Mouse (Mus musculus) layer of hippocampus, adult 9-10 months (tissue): ENCODE data around the gene Hist1h2ap.
"Not testable (repeated sequence)": the region's sequence is repeated elsewhere in the genome, so short reads cannot be mapped to it uniquely, and the experiment has no call there.

Experiments
- DNase-seq: peaks from one replicate; pipeline ENCODE4 v3.0.0; 2022; ENCODE audit warnings: low spot score

The Hist1h2ap gene

DNA sequence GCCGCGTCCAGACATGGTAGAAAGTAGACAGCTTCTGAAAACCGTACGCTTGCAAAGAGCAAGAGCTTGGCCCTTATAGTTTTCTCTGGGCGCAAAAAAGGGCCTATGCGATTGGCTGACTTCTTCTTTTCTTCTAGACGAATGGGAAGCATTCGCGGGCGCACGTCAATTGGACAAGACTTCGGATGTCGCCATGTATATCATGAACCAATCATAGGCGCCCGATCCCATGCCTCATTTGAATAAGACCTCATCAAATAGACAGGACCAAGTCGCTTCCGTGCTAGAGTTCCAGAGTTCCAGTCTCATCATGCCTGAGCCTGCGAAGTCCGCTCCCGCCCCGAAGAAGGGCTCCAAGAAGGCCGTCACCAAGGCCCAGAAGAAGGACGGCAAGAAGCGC is at the start of gene Hist1h2ap, which contains the start of gene Hist1h2br:
Gene Hist1h2ap (minus strand): TSS at position 47 of the 400 bp plus-strand sequence.
Gene Hist1h2br (plus strand): TSS at position 283 of the 400 bp plus-strand sequence.
- DNase-seq: not testable (repeated sequence)

DNA sequence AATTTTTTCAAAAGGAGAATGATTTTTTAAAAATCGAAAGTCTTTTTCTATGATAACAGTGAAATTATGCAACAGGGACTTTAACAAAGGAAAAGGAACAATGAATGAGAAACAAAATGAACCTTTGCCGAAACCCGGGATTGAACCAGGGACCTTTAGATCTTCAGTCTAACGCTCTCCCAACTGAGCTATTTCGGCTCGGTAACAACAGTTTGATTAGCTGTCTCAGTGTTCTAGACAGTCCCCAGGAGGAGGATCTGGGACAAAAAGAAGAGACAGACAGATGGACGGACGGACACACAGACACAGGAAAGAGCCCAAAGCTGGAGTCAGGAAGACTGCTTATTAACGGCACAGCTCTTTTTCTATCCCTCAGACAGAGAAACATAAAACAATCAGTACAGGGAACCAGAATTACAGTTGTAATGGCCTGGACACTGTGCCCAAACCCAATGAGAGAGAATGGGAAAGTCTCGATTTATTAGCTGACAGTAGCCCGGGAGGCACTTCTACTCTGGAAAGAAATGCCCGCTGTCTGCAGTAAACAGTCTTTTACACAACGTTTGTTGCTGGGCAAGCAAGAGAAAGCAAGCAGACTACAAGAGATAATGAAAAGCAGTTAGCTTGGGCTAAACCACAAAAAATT is 49.6 kb upstream of the Hist1h2ap start:
- peak; percentile 52 for DNase-seq

DNA sequence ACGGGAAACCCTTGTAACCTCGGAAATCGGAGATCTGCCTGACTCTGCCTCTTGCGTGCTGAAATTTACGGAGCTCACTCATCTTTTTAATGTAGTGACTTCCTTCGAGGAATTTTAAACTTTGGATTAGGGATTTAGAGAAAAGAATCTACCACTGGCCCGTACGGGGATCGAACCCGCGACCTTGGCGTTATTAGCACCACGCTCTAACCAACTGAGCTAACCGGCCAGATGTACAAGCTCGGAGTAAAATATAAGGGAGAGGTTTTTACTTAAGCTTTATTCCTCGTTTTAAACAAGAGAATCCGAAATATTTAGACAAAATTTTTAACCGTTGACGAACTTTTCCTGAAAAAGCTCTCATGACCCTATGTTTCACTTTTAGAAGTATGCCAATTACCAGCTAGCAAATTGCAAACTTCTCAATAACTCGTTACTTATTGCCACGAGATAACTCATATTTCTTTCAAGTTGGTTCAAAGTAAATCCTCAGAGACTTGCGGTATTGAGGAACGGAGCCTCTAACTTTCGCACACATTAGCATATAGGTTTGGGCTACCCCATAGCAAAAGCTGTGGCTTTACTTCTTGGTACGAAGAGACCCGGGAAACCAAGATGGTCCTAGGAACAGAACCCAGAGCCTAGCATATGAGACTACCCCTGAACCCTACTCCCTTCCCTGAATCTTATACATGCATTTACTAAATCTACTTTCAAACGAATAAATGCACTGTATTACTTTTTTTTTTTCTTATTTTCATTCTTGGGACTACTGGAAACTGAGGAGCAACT is 48.8 kb upstream of the Hist1h2ap start:
- DNase-seq: peak; percentile 11

DNA sequence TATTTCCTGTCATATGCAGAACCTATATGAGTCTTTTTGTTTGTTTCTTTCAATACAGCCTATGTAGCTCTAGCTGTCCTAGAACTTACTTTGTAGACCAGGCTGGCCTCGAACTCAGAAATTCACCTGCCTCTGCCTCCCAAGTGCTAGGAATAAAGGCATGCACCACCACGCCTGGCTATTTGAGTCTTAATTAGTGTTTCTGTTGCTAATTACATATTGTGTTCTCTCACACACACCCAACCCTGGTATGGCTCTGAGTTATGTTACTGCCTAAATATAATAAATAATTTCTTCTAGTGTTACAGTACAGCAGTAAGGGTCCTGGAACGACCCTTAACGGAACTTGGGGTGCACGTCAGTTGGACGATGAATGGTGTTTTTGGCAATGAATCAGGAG is 47.4 kb upstream of the Hist1h2ap start:
- DNase-seq: no peak

DNA sequence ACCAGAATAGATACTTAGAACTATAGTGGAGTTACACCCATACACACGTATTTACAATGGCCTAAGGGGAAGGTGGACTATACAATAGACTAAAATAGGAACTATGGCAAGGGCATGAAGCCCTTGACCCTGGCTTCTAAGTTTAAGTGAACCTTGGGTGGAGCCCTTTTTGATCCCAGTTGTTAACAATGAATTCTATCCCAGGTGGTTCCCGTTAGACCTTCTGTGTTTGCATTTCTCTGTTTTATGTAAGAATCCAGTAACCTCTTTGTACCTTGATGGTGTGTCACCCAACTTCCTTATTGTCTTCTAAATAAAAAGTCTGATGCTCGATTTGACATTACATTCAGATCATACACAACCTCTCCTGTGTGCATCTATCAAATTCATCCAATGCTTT is 32.2 kb upstream of the Hist1h2ap start:
- not testable (repeated sequence) for DNase-seq

DNA sequence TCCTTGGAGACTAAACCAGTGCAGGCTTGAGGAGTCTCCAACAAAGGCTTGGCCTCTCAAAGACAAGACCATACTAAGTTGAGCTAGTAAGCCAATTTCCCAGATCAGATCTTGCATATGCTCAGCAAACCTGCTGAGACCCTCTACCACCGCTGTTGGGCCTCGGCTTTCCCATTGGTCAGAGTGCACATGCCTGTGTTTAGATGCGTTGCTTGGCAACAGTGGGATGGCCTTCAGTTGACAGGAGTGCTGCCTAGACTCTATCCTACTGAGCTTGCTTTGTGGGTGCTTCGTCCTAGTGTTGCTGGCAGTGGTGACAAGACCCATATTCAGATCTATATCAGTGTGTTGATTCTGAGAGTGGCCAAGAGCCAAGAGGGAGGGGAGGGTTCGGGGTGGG is 28.3 kb upstream of the Hist1h2ap start:
- DNase-seq: no peak

DNA sequence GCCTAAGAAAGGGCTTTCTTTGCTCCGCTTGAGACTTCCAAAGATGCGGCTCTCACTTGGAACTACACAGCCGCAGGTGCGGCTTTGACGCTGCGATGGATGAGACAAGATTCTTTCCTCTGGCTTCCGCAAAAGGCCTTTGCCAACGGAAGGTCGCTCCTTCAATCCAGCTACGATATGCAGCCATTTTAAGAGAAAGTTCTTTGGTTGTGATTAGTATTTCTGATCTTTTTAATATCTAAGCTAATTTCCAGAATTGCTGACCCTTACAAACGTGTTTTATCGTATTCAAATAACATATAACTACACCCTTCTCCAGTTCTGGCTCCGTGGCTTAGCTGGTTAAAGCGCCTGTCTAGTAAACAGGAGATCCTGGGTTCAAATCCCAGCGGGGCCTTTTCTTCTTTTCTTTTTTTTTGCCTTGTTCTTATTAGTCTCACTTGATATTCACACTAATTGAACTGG is 22.4 kb upstream of the Hist1h2ap start:
- DNase-seq: peak; percentile 72

DNA sequence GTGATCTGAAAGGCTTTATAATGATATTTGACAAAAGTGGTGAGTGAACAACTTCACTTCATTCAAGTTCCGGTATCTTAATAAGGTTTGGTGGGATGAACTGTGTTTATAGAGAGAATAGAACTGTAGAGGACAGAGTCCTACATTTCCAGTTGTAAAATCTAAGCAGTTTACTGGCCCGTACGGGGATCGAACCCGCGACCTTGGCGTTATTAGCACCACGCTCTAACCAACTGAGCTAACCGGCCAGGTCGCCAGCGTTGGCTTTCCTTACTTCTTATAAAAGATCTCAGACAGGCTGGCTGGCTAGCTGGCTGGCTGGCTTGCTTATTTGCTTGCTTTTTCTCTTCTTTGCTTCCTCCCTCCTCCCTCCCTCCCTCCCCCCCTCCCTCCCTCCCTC is 21.8 kb upstream of the Hist1h2ap start:
- peak; percentile 71 for DNase-seq

DNA sequence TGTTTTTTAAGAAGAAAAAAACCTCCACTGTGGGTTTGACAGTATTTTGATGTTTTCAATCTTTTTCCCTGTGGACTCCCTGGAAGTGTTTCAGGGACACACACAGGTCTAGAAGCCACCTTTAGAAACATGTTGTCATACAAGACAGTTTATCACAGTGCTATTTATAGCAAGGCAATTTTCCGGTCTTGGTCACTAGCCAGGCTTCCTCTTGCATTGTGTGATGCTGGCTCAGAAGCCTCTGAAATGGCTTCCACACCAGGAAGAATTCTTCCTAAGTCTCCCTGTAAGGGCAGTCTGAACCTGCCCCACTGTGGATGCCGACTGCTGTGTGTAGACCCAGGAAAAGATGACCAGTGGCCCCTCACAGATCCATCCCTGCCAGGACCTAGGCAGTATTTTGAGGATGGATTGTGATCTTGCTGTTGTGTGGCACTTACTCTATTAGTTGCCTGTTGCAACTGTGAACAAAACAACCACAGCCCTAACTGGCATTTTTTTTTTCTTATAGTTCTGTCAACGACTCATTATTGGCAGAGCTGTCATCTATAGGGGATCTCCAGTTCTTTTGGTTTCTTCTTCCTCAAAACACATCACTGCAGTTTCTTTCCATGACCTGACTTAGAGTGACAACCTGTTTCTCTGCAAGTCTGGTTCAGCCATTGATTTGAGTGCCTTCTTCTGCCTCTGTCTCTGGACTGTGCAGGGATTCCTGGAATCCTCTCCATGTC is 19.1 kb upstream of the Hist1h2ap start:
- no peak for DNase-seq

DNA sequence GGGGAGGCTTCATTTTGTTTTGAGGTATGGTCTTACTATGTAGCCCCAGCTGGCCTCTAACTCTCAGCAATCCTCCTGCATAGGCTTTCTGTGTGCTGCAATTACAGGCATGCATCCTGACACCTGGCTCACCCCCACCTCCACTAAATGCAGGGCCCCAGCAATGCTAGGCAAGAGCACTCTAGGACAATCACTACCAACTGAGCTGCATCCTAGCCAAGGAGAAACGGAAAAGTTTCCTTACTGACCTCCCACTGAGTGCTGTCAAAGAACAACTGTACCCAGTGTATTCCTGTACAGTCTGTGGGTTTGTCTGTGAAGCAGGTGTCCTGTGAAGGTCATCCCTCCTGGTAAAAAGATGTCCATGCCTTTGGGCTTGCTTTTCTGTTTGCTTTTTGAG is 17.4 kb upstream of the Hist1h2ap start:
- not testable (repeated sequence) for DNase-seq

DNA sequence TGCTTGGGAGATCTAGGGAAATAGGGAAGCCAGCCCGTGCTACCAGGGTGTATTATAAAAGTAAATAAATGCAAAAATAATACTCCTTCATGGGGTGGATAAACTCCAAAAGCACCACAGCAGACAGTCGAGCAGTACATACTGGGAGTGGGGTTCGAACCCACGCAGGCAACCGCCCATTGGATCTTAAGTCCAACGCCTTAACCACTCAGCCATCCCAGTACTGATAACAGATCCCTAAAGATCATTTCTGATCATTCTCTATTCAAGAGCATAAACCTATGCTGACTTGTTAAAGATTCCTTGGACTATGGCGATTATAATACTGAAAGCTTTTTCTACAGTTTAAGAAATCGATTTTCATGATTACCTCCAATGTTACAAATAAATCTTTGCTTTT is 14.6 kb upstream of the Hist1h2ap start:
- DNase-seq: no peak

DNA sequence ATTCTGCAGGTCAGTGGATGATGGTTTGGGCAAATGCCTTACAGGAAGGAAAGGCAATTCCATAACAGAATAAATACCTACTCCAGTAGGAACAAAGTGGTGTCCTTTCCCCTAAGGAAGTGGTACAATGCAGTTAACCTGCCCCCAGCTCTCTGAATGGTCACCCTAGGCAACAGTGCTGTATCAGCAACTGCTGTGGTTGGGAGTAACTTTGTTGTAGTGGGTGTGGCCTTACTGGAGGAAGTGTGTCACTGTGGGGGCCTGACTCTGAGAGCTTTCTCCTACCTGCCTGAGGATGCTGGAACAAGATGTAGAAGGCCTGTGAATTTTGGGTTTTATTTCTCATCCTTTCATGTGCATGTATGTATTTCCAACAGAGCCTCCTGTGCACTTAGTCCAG is 13.0 kb upstream of the Hist1h2ap start:
- not testable (repeated sequence) for DNase-seq

DNA sequence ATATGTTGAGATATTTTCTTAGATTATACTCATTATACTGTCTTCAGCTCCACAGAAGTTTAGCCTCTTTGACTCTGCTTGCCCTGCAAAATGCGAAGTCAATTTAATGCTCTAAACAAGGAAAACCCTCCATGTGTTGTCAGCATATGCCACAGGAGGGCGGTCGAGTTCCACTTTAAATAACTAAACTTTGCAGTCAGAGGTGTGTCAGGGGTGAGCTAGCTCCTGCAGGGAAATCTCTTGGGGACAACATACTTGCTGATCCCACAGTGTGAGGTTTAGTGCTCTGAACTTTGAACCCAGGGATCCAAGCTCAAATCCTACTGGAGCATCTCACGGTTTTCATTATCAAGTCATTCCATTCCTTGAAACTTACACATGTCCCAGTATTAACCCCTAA is 7.2 kb upstream of the Hist1h2ap start:
- DNase-seq: not testable (repeated sequence)

DNA sequence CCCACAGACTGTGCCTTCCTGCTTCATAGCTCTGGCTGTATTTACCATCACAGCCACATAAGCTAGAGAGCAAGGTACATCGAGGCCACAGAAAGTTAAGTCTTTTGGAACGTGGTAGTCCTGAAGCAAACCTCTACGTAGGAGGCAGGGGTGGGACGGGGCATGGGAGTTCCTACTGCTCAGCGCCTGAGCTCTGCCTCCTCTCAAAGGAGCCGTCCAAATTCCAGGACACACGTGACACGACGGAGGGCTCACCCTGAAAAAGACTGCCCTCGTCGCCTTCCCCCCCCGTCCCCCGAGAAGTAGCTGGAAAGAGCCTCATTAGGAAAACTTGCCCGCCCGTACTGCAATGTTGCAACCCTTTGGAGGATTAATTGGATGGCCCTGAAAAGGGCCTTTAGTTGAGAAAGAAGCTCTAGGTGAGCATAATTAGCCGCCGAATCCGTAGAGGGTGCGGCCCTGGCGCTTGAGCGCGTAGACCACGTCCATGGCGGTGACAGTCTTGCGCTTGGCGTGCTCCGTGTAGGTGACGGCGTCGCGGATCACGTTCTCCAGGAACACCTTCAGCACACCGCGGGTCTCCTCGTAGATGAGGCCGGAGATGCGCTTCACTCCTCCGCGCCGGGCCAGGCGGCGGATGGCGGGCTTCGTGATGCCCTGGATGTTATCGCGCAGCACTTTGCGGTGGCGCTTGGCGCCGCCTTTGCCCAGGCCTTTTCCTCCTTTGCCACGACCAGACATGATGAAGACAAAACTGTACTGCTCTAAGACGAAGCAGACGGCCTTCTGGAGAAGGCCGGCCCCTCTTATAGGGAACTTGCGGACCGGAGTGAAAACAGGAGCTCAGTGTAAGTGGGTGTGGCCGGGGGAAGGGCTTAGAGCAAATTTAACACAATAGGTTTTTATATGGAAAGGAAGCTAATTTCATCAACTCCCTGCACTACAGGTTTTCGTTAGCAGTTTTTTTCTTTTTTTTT is 1.6 kb downstream of the Hist1h2ap start, which contains the start of gene Hist1h4n:
Gene Hist1h4n (minus strand): TSS at position 779 of the 977 bp plus-strand sequence.
- DNase-seq: not testable (repeated sequence)

DNA sequence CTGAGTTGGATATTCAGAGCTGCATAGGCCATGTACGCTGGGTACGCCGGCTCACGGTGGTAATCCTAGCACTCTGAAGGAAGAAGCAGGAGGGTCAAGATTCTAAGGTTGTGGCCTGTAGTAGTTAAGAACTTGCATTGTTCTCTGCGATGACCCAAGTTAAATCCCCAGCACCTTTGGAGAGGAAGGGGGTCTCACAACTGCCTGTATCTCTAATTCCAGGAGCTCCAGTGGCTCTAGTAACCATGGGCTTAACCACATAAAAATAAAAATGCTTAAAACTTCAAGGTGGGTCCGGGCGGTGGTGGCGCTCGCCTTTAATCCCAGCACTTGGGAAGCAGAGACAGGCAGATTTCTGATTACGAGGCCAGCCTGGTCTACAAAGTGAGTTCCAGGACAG is 3.0 kb downstream of the Hist1h2ap start:
- DNase-seq: no peak

DNA sequence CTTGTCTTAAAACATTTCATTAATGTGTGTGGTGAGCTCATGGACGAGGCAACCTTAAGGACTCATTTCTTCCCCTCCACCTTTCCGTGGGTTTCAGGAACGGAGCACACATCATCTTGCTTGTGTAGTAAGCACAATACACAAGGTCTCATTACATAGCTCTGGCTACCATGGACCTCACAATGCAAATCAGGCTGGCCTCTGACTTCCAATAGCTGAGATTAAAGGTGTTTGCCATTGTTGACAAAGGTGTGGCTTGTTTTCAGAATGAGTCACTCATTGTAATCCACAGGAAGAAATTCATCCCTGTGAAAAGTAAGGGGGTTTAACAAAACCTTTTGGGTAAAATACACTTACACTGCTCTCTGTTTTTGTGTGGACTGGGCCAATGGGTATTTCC is 4.8 kb downstream of the Hist1h2ap start:
- DNase-seq: no peak

DNA sequence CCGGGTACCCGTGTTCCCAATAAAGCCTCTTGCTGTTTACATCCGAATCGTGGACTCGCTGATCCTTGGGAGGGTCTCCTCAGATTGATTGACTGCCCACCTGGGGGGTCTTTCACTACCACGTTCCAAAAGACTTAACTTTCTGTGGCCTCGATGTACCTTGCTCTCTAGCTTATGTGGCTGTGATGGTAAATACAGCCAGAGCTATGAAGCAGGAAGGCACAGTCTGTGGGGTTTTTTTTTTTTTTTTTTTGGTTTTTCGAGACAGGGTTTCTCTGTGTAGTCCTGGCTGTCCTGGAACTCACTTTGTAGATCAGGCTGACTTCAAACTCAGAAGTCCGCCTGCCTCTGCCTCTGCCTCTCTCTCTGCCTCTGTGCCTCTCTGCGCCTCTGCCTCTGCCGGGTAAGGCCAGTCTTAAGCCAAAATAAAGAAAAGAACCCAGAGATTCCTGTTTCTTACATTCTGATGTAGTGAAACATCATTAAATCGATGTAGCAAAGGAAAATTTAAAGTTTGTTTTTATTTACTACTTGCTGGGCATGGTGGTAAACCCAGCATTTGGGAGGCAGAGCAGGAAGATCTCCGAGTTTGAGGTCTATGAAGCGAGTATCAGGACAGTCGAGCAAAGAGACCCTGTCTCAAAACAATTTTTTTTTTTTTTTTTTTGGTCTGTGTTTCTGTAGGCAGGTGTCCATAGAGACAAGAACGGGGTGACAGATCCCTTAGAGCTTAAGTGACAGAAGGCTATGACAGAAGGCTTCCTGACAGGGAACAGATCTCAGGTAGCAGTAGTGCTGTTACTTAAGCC is 13.0 kb downstream of the Hist1h2ap start:
- DNase-seq: not testable (repeated sequence)

DNA sequence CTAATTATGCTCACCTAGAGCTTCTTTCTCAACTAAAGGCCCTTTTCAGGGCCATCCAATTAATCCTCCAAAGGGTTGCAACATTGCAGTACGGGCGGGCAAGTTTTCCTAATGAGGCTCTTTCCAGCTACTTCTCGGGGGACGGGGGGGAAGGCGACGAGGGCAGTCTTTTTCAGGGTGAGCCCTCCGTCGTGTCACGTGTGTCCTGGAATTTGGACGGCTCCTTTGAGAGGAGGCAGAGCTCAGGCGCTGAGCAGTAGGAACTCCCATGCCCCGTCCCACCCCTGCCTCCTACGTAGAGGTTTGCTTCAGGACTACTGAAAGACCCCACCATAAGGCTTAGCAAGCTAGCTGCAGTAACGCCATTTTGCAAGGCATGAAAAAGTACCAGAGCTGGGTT is 21.2 kb downstream of the Hist1h2ap start:
- DNase-seq: not testable (repeated sequence)

DNA sequence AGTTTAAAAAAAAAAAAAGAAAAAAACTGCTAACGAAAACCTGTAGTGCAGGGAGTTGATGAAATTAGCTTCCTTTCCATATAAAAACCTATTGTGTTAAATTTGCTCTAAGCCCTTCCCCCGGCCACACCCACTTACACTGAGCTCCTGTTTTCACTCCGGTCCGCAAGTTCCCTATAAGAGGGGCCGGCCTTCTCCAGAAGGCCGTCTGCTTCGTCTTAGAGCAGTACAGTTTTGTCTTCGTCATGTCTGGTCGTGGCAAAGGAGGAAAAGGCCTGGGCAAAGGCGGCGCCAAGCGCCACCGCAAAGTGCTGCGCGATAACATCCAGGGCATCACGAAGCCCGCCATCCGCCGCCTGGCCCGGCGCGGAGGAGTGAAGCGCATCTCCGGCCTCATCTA is 21.8 kb downstream of the Hist1h2ap start, which contains the start of gene Hist1h4m:
Gene Hist1h4m (plus strand): TSS at position 208 of the 400 bp plus-strand sequence.
- not testable (repeated sequence) for DNase-seq

DNA sequence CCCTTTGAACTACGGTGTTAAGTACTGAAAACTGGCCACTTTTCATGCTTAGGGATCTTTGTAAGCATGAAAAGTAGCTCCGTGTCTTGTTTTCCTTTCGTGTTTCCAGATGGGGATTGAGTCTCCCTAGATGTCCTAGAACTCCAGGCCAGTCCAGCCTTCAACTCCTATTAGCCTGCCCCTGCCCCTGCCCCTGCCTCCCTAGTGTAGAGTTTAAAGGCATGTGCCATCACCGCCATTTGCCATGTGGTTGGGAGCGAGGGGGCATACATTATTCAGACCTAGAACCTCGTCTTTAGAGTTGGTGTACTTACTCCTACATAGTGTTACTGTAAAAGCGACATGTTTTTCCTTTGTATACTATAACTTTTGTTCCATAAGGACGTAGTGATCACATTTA is 22.2 kb downstream of the Hist1h2ap start:
- DNase-seq: not testable (repeated sequence)
